Comparison of ENCODE assay signal across 32 mouse cellular contexts in the genomic region with DNA sequence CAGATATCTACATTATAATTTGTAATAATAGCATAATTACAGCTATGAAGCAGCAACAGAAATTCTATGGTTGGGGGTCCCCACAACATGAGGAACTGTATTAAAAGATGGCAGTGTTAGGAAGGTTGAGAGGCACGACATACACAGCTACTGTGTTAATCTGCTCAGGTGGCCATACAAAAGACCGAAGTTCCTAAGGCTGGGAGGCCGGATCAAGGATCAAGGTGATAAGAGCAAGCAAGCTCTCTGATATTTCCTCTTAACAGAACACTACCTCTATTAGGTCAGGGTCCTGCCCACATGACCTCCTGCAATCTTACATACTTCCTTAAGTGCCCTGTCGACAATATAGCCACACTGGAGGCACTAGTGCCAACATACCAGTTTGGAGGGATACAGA.
"Had no signal": no experiment of that assay in that cellular context is flagged by ENCODE, and none has a peak within 500 bp of the region (broad histone marks: within the 10 kb centered on the region; RNA-seq: fewer than 3 reads in every experiment).

No protein-coding gene starts in this region.

- H3K4me1 ChIP-seq: limb, embryonic 10.5 days; limb, embryonic 12.5 days; limb, embryonic 13.5 days; limb, embryonic 15.5 days; liver, embryonic 12.5 days; liver, embryonic 13.5 days; liver, embryonic 15.5 days; lung, embryonic 15.5 days; megakaryocyte, embryonic 14.5 days; midbrain, embryonic 12.5 days; midbrain, embryonic 13.5 days; midbrain, embryonic 15.5 days; neural tube, embryonic 12.5 days; neural tube, embryonic 13.5 days had no signal

- DNase-seq: liver; liver, embryonic 13.5 days; liver, postnatal 0 days; lung, adult 18-20 months; lung, adult 2 months; lung, embryonic 14.5 days; lung, postnatal 10 days; lung, postnatal 14 days; lung, postnatal 36 days; lung, postnatal 4 days; midbrain, embryonic 14.5 days had no signal

- H3K4me2 ChIP-seq: limb, embryonic 12.5 days; limb, embryonic 13.5 days; limb, embryonic 15.5 days; liver, embryonic 11.5 days; liver, embryonic 12.5 days; liver, embryonic 13.5 days; liver, embryonic 15.5 days; lung, embryonic 14.5 days; lung, embryonic 15.5 days; midbrain, embryonic 11.5 days; midbrain, embryonic 12.5 days; midbrain, embryonic 13.5 days; midbrain, embryonic 15.5 days; neural tube, embryonic 12.5 days; neural tube, embryonic 13.5 days had no signal

- H3K9me3 ChIP-seq: limb, embryonic 10.5 days; limb, embryonic 12.5 days; limb, embryonic 13.5 days; limb, embryonic 15.5 days; liver, embryonic 12.5 days; liver, embryonic 13.5 days; liver, embryonic 15.5 days; lung, embryonic 15.5 days; midbrain, embryonic 10.5 days; midbrain, embryonic 12.5 days; midbrain, embryonic 13.5 days; midbrain, embryonic 15.5 days; neural tube, embryonic 12.5 days; neural tube, embryonic 13.5 days had no signal

- H3K4me3 ChIP-seq: limb, embryonic 10.5 days; limb, embryonic 12.5 days; limb, embryonic 13.5 days; limb, embryonic 15.5 days; liver, embryonic 12.5 days; liver, embryonic 13.5 days; liver, embryonic 15.5 days; lung, embryonic 15.5 days; megakaryocyte, embryonic 14.5 days; midbrain, embryonic 10.5 days; midbrain, embryonic 12.5 days; midbrain, embryonic 13.5 days; midbrain, embryonic 15.5 days; myocyte; neural tube, embryonic 12.5 days; neural tube, embryonic 13.5 days had no signal

- H3K27ac ChIP-seq: limb, embryonic 10.5 days; limb, embryonic 12.5 days; limb, embryonic 13.5 days; limb, embryonic 15.5 days; liver, embryonic 12.5 days; liver, embryonic 13.5 days; liver, embryonic 14.5 days; liver, embryonic 15.5 days; lung, embryonic 15.5 days; macrophage; midbrain, embryonic 10.5 days; midbrain, embryonic 12.5 days; midbrain, embryonic 13.5 days; midbrain, embryonic 15.5 days; neural tube, embryonic 12.5 days; neural tube, embryonic 13.5 days had no signal

- H3K9ac ChIP-seq: limb, embryonic 12.5 days; limb, embryonic 13.5 days; limb, embryonic 15.5 days; liver, embryonic 12.5 days; liver, embryonic 13.5 days; liver, embryonic 14.5 days; liver, embryonic 15.5 days; liver, postnatal 0 days; lung, embryonic 14.5 days; lung, embryonic 15.5 days; midbrain, embryonic 12.5 days; midbrain, embryonic 13.5 days; midbrain, embryonic 15.5 days; neural tube, embryonic 12.5 days; neural tube, embryonic 13.5 days had no signal

- ATAC-seq: liver, embryonic 12.5 days; liver, postnatal 0 days; lung, postnatal 0 days; midbrain, embryonic 13.5 days; midbrain, embryonic 15.5 days; midbrain, embryonic 16.5 days had no signal

- H3K27me3 ChIP-seq: limb, embryonic 12.5 days; limb, embryonic 13.5 days; limb, embryonic 15.5 days; liver, embryonic 12.5 days; liver, embryonic 13.5 days; liver, embryonic 15.5 days; lung, embryonic 15.5 days; midbrain, embryonic 12.5 days; midbrain, embryonic 13.5 days; midbrain, embryonic 15.5 days; neural tube, embryonic 12.5 days; neural tube, embryonic 13.5 days had no signal

- H3K36me3 ChIP-seq: limb, embryonic 10.5 days; limb, embryonic 12.5 days; limb, embryonic 13.5 days; limb, embryonic 15.5 days; liver, embryonic 12.5 days; liver, embryonic 13.5 days; liver, embryonic 15.5 days; lung, embryonic 15.5 days; midbrain, embryonic 10.5 days; midbrain, embryonic 12.5 days; midbrain, embryonic 13.5 days; midbrain, embryonic 15.5 days; neural tube, embryonic 12.5 days; neural tube, embryonic 13.5 days had no signal
